Mouse (Mus musculus) monocyte, adult 2 months (primary cell): Measurements from ENCODE around the gene Zcchc8.

Source experiments
- DNase-seq, 2 experiments: peaks; one replicate each; pipeline ENCODE4 v3.0.0; 2022; ENCODE audit warnings: low spot score in 2 of 2, low read depth in 1 of 2

The Zcchc8 gene

DNA sequence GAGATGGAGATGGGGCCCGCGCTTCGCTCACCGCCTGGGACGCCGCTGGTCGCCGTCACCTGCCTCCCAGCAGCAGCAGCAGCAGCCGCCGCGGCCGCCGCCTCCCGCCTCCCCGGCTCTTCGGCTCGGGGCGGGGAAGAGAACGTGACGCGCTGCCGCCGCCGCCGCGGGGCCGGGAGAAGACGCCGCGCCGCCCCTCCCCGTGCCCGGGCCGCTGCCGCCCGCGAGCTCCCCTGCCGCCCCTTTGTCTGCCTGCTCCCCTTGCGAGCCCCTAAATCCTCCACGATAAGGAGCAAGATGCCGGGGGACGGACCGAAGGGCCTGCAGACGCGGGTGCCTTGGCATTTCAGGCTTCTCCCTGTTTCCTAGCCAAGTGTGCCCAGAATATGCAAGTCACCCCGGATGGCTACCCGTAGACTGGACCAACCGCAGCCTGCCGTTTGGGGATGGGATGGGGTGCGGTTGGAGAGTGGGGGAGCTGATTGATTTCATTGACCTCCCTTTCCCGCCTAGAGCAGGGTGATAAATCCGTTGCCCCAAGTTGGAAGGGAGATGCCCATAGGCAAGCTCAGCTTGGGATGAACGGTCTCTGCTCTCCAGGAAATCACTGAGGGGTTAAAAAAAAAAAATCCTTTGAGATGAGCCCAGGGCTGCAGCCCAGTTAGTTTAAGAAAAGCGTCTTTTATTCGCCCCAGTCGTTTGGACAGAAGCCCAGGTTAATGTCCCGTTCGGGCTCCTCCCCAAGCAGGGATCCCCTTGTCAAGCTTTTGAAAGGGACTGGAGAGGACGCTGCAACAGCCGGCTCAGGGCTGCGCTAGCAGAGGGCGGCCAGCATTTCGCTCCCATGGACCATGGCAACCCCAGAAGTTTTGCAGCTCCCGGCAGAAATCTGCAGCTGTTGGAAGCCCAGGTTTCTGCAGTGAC lies 36.4 kb downstream of the Zcchc8 start, which contains the start of gene Clip1:
Gene Clip1 (minus strand): TSS at position 398 of the 924 bp plus-strand sequence.
- peak in 1 of 2 experiments; percentile 38 for DNase-seq

DNA sequence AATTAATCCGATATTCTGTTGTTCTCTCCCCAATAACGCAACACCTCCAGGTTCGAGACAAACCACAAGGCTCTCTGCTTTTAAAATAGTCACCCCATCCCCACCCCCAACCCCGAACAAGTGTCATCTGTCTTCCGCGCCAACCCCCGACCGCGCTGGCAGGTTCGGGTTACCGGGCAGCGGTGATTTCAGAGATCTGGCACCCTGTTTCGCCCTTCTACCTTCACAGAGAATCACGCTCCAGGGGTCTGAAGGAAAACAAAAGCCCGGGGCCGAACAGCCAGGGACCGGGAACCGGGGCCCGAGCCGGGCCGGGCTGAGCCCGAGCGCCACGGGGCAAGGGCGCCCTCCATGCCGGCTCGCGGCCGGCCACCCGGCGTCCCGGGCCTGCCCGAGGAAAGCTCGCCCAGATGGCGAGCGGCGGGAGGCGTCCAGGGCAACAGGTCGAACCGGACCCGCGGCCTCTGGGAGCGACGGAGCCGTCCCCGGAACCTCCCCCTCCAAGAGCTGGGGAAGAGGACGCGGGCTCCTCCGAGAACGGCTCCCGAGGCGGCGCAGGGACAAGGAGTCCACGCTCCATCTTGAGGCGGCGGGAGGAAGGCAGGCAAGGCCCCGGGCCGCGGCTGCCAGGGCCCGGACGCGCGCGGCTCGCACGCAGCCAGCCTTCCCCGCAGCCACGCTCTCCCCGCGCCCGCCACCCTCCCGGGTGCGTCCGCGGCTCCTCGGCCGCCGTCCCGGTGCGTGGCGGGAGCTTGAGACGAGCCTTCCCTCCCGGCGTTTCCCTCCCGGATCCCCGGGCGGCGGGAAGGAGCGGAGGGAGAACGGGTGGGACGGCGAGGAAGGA lies 37.3 kb downstream of the Zcchc8 start:
- DNase-seq: peak in 1 of 2 experiments; percentile 31

- DNase-seq: no peak
Measured at GRCm38 (mm10) chr5:123683043-123683376, 37.9 kb downstream of the Zcchc8 start.

GRCm38 (mm10) chr5:123682372-123682771 lies 38.5 kb downstream of the Zcchc8 start:
- no peak for DNase-seq

DNA sequence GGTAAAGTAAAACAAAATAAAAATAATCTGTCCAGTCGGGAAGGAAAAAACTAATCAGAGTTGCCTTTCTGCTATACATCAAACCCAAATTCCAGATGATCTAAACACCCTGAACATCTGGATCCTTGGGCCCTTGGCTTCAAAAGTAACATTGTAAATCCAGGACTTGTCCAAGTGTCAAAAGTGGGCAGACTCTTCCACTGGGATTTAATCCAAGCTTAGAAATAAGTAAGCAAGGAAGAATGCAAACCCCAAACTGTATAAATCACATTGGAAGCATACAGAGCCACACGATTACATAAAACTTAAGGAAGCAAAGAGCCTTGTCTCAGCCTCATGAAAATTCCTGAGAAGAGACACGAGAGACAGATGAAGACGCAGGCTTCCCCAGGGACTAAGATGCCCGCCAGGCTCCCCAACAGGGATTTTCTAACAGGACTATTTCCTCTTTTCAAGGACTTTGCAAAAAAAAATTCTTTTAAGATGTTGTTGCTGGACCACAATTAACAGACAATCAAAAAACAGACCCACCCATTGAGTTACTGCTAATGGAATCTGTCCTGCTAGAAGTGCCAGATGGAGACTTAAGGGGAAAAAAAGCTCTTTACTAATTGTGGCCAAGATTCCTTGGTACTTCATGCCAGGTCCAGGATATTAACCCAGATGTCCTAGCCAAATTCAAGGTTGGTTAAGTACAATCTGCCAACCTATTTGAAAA lies 41.2 kb downstream of the Zcchc8 start:
- no peak for DNase-seq

GRCm38 (mm10) chr5:123679106-123679505 lies 41.8 kb downstream of the Zcchc8 start:
- no peak for DNase-seq

DNA sequence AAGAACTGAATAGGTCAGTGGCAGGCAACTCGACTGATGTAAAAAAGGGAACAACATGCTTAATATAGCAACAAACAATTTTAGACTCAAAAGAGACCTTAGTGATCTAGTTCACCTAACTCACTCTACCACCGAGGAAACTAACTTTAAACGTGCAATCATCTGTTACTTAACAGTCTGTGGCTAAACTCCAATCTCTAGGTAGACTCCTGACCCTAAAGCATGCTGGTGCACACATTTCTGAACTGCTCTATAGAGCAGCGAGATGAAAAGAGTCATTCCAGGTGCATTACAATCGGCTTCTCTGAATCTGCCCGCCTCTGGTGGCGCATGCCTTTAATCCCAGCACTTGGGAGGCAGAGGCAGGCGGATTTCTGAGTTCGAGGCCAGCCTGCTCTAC lies 45.2 kb downstream of the Zcchc8 start:
- DNase-seq: no peak

- no peak for DNase-seq
Measured at GRCm38 (mm10) chr5:123675221-123675620, 45.7 kb downstream of the Zcchc8 start.

- DNase-seq: no peak
Measured at GRCm38 (mm10) chr5:123671473-123671820, 49.5 kb downstream of the Zcchc8 start.

GRCm38 (mm10) chr5:123670800-123671472 lies 50.0 kb downstream of the Zcchc8 start:
- peak; percentile 34 to 40 for DNase-seq

GRCm38 (mm10) chr5:123669991-123670799 lies 50.7 kb downstream of the Zcchc8 start:
- no peak for DNase-seq

DNA sequence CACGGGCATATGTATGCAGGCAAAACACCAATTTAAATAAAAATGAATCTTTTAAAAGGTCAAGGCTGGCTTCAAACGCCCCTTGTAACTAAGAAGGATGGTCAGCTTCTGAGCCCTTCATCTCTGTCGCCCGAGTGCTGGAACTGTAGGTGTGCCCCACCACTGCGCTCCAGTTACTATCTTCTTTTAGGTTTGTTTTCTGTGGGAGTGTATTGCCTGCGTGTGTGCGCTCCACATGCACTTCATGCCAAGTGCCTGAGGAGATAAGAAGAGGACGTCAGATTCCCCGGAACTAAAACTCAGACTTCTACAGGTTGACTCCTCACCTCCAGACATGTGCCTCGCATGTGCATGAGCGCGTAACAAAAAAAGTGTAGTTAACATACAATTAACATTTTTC lies 53.0 kb downstream of the Zcchc8 start:
- DNase-seq: no peak

GRCm38 (mm10) chr5:123665956-123666355 lies 54.9 kb downstream of the Zcchc8 start:
- DNase-seq: no peak

DNA sequence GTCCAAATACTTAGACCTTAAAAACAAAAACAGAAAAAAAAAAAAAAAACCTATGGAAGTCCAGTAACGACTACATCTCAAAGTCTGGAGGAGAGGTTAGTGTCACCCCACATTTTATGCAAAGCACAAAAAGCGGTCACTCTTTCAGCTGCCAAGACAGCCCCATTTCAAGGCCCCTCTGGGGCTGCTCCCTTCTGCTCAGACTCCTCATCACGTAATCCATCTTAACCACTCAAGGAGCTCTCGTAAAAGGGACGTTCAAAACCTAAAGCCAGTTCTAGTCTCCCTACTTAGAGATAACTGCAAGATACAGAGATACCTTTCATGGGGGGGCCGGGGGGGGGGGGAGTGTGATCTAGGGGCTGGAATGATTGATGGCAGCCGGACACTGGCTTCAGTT lies 56.6 kb downstream of the Zcchc8 start:
- no peak for DNase-seq

DNA sequence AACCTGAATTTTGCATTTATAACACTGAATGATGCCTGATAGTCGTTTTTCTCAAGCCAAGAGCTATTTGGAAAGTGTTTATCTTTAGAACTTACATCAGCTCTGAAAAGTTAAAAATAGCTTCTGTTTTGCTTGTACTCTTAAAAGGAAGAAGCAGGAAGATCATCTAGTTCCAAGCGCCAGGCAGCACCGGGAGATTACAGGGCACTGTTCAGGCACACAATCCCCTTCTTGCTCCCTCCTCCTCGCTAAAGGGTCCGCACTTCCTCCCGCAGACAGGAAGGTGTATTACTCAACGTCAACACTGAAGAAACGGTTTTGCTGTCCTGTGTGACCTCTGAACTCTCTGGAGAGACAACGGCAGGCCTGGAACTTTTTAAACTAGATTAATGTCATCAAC lies 58.8 kb downstream of the Zcchc8 start:
- DNase-seq: no peak

DNA sequence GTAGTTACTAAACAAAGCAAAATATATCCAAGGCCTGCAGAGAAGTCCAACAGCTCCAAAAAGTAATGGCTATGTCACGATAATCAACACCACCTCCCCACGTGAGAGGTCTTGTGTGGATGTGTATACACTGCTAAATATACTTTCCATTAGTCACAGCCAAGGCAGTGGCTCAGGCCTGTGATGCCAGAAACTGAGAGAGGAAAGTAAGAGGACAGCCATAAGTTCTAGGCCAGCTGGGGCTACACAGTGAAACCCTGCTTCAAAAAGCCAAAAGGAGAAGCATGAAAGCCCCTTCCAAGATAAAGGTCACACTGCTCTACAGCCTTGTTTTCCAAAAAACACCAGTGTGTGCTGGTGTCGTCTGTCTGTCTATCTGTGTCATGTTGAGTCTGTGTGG lies 59.3 kb downstream of the Zcchc8 start:
- DNase-seq: no peak

DNA sequence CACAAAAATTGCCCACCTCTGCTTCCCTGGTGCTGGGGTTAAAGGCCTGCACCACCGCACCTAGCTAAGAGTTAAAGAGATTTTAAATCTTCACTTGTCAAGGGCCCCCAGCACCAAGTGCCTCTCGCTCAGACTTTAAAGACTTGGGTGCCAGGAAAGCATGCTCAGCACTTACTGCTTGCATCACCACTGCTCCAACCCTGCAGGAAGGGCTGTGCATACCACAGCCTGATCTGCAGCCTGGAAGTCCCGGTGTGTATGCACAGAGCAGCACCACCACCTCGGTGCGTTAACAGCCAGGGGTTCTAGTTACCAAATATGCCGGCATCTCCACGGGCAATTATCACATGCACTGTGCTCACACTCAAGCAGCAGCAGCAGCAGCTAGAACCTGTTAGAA lies 63.2 kb downstream of the Zcchc8 start:
- no peak for DNase-seq

DNA sequence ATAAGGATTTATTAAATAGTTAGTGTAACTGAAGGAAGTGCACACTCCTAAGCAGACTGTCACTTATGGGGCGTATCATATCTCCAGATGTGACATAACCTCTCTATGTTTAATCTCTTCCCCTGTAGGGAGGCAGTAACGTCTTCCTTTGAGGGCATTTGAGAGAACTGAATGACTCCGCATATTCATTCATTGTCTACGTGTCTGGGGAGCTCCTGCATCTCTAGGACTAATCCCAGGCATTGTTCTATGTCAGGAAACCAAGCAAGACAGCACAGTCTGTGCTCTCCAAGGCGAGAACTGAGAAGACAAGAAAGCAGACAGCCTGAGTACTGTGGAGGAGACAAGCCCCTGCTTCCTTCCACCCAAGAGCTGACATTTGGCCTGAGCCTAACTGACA lies 66.0 kb downstream of the Zcchc8 start:
- DNase-seq: no peak

DNA sequence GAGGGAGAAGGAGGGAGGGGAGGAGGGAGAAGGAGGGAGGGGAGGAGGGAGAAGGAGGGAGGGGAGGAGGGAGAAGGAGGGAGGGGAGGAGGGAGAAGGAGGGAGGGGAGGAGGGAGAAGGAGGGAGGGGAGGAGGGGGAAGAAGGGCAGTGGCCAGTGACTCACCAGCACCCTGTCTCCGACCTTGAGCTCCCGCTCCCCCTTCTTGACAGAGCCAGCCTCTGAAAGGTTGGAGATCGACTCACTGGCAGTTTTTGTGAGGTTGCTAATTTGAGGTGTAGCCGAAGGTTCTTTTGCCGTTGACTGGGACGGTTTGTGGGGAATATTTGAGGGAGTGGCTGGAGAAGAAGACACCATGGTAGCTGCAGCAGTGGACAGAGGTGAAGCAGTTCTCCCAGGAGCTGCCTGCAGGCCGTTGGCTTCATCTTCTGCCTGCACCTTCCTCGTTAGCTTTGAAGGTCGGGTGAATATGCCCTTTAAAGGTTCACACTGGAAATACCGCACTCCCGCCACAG lies 67.6 kb downstream of the Zcchc8 start:
- no peak for DNase-seq

DNA sequence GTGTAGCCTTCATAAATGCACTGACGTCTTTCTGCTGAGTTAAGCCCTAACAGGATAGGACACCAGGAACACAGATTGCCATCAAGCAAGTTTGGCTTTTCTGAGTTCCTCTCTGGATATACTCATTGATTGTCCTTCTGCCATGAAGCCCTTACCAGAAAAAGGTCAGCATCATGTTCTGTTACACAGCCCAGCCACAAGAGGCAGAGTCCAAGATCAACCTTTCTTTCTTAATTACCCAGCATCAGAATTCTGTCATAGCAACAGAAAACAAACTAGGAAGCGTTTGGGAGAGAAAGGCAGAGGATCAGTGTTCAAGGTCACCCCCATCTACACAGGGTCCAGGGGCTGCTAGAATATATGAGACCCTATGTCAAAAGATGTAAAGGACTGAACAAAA lies 70.1 kb downstream of the Zcchc8 start:
- no peak for DNase-seq
